Mouse (Mus musculus) olfactory bulb, adult 2 months (tissue): ENCODE data around the gene Mrpl17. TPM values are rescaled to one million over a fixed set of nuclear protein-coding genes. Genes with fewer than 3 reads are reported as not detected.

Experiments used
- H3K27ac ChIP-seq: fragments of 200-500 bp; 2 replicates; pipeline ENCODE4 v1.5.1; 2012; ENCODE audit warnings: low read depth, low read length; ENCODE audit not compliant: insufficient read depth
- H3K4me1 ChIP-seq: fragments of 200-500 bp; 2 replicates; pipeline ENCODE4 v1.6.1; 2012; ENCODE audit warnings: low read length; ENCODE audit not compliant: control insufficient read depth, insufficient read depth
- H3K4me3 ChIP-seq: fragments of 200-500 bp; 2 replicates; pipeline ENCODE4 v1.5.1; 2012; ENCODE audit warnings: mild to moderate bottlenecking, low read depth, low read length, moderate library complexity; ENCODE audit not compliant: insufficient read depth
- CTCF ChIP-seq: fragments of 200-500 bp; IDR thresholded peaks from 2 replicates; pipeline ENCODE4 v1.5.1; 2012; ENCODE audit warnings: low read depth, mild to moderate bottlenecking, low read length, moderate library complexity; ENCODE audit not compliant: insufficient read depth
- POLR2A ChIP-seq: fragments of 200-500 bp; IDR thresholded peaks from 2 replicates; pipeline ENCODE4 v1.6.1; 2012; ENCODE audit warnings: mild to moderate bottlenecking, low read depth, low read length, moderate library complexity; ENCODE audit not compliant: insufficient read depth
- WGBS: fragments of 180-500 bp; shearing (Covaris S2); methylation state at CpG from one replicate; pipeline ENCODE4 v1.1.7; 2018; 5-methylcytosine and 5-hydroxymethylcytosine counted together
- polyA plus RNA-seq: library from polyadenylated mRNA; stranded (reverse); fragments of >200 nt; gene quantifications from 2 replicates; pipeline ENCODE4 v1.2.4, GENCODE M21; 2012; ENCODE audit warnings: low replicate concordance; ENCODE audit not compliant: missing spikeins, insufficient read depth, insufficient read length

The Mrpl17 gene
- polyA plus RNA-seq, 1 experiment = not detected

DNA sequence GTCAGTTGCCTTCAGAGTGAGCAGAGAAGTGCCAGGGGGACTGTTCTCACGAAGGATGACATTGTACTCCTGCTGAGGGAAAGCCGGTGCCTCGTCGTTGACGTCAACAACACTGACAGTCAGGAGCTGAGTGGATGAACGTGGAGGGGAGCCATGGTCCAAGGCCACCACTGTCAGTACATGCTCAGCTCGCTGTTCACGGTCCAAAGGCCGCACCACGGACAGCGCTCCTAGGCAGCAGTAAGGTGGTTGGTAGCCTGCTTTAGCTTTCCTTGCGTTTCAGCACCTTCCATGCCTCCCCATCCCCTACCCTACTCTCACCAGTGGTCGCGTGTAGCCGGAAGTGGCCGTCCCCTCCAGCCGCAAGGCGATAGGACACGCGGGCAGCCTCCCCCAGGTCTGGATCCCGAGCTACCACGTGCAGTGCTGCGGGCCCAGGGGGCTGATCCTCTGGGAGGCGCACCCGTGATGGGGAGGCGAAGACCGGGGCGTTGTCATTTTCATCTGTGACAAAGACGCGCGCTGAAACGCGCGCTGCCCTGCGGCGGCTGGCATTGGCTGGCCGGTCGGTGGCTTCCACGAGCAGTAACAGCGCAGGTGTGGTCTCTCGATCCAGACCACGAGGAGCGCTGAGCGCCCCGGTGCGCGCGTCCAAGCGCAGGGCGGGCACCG lies 49.0 kb downstream of the Mrpl17 start:
- no peak for TF ChIP-seq CTCF
- no peak for TF ChIP-seq POLR2A
- Histone ChIP-seq H3K4me3 (no peak overlapping the region), H3K4me1 (no peaks in the 10 kb centered on the region), H3K27ac (no peak overlapping the region)
- WGBS = 62% methylated on average over 51 of the region's 51 CpGs

DNA sequence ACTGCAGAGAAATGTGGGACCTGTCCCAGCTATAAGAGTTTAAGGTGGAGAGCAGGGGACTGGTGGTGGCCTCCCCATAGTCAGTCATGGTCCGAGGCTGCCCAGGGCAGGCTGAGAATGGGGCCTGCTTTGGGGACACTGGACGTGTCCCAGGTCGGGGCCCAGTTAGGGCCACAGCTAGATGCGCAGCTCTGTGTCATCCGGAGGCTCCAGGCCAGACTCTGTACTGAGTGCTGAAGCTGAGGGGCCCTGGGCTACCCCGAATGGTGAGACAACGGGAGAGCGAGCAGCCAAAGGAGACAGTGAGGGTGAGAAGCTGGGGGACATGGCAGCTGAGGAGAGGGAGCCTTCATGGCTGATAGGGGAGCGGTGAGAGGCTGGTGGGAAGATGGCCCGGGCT lies 57.6 kb downstream of the Mrpl17 start:
- no peak for TF ChIP-seq POLR2A
- WGBS = 92% methylated on average over 10 of the region's 10 CpGs
- peaks cover 10% of the 10 kb centered on the region for H3K4me1 ChIP-seq
- no peak overlapping the region for H3K27ac ChIP-seq
- H3K4me3 ChIP-seq = no peak overlapping the region

Other genes starting within 250 kb of the Mrpl17 start
- not detected in 2 replicates for gene Apbb1, start 229.4 kb downstream of the Mrpl17 start, polyA plus RNA-seq
- not detected in 2 replicates for gene Hpx, start 211.0 kb downstream of the Mrpl17 start, polyA plus RNA-seq
- not detected in 2 replicates for gene Trim3, start 177.5 kb downstream of the Mrpl17 start, polyA plus RNA-seq
- gene Timm10b, start 171.0 kb downstream of the Mrpl17 start, polyA plus RNA-seq = not detected in 2 replicates
- not detected in 2 replicates for gene Arfip2, start 170.7 kb downstream of the Mrpl17 start, polyA plus RNA-seq
- gene Gm45799, start 170.5 kb downstream of the Mrpl17 start, polyA plus RNA-seq = not detected in 2 replicates
- not detected in 2 replicates for gene Dnhd1, start 160.3 kb downstream of the Mrpl17 start, polyA plus RNA-seq
- gene Ilk, start 74.5 kb downstream of the Mrpl17 start, polyA plus RNA-seq = not detected in 2 replicates
- gene Rrp8, start 73.7 kb downstream of the Mrpl17 start, polyA plus RNA-seq = not detected in 2 replicates
- gene Taf10, start 66.7 kb downstream of the Mrpl17 start, polyA plus RNA-seq = not detected in 2 replicates
- 125 TPM in 1 of 2 replicates, not detected in the other for gene Tpp1, start 58.9 kb downstream of the Mrpl17 start, polyA plus RNA-seq
- not detected in 2 replicates for gene Dchs1, start 23.4 kb downstream of the Mrpl17 start, polyA plus RNA-seq
- not detected in 2 replicates for gene Gm4070, start 142.9 kb upstream of the Mrpl17 start, polyA plus RNA-seq